Mouse (Mus musculus): ENCODE data around the gene Gm17606. TPM values are rescaled to one million over a fixed set of nuclear protein-coding genes. Genes with fewer than 3 reads are reported as not detected.
A peak's percentile ranks its signal among the peaks of the same experiment; 100 is the strongest.

The Gm17606 gene
- polyA plus RNA-seq, 1 experiment from 2014 or later: not detected

DNA sequence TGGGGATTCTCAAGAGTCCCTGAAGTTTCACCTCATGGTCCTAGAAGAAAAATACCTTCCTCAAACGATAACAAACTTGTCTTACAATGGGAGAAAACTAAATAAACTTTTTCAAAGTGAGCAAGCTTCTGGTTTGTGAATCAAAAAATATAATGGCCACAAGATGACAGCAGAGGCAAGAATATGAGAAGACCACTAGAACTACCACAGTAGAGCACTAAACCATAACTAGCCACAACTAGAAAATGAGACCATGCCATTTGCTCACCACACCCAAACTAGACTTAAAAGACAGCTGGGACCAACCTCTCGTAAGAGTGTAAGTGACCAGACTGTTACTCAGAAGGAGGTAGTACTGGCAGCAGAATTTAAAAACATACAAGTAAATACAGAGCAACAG lies 19.3 kb downstream of the Gm17606 start:
- 81% methylated on average over 2 of the region's 2 CpGs for WGBS
- H3K27ac ChIP-seq (ENCODE audit: low read length): no peak overlapping the region
- no peak for DNase-seq (ENCODE audit: low spot score)
- no peaks in the 10 kb centered on the region for H3K27me3 ChIP-seq (replicated peaks; ENCODE audit: insufficient read depth, low read length)
- no peaks in the 10 kb centered on the region for H3K4me1 ChIP-seq (ENCODE audit: insufficient read depth, low read depth, low read length)
- H3K36me3 ChIP-seq (ENCODE audit: insufficient read depth, low read length): peaks cover 46% of the 10 kb centered on the region
- no peaks in the 10 kb centered on the region for H3K9me3 ChIP-seq (ENCODE audit: low read length)
- H3K9ac ChIP-seq (replicated peaks; ENCODE audit: low read depth): no peak overlapping the region
- no peak overlapping the region for H3K4me3 ChIP-seq (ENCODE audit: low read depth, low read length)
- ATAC-seq: no peak
- no peak overlapping the region for H3K4me2 ChIP-seq (replicated peaks; ENCODE audit: low read depth, low read length)
- TF ChIP-seq EP300 (IDR thresholded peaks at IDR 0.05) (no peak), CTCF (IDR thresholded peaks at IDR 0.05) (no peak)

DNA sequence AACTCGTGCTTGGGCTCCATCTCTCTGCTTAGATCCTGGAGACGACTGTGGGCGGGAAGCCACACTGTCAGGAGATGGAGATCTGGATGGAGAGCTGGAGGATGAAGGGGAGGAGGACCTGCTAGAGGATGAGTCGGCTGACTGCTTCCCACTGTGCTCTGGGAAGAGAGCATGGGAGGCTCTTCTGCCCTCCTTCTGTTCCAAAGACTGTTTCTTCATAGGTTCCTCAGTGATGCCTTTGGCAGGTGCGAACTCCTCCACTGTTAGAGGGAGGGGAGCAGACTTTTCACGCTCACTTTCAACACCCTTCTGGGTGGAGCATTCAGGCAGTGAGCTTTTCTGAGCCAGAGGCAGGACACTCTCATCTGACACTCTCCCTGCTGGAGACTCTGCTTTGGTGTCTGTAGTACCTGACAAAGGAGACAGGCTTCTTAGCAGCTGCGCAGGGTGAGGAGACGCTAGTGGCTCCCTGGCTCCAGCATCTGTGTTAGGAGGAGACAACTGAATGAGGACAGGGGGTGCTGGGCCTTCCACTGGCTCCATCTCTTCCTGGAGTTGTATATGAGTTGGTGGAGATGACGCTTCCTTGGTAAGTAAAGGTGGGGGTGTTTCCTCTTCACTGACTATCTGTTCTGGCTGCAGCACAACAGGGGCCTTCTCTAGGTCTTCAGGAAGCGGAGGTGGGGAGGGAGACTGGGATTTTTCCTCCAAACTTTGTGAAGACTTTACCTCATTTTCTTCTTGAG lies 23.9 kb downstream of the Gm17606 start:
- Histone ChIP-seq H3K4me2 (replicated peaks; ENCODE audit: low read depth, low read length) (no peak overlapping the region), H3K4me1 (ENCODE audit: insufficient read depth, low read depth, low read length) (no peaks in the 10 kb centered on the region)
- 89% methylated on average over 10 of the region's 10 CpGs for WGBS

GRCm38 (mm10) chr14:54669381-54669780 lies 28.6 kb downstream of the Gm17606 start:
- H3K36me3 ChIP-seq (ENCODE audit: insufficient read depth, low read length): peaks cover 26% of the 10 kb centered on the region; the same call in 1 of the 2 replicates
- 67% methylated on average over 4 of the region's 4 CpGs for WGBS
- peak; percentile 77 for TF ChIP-seq CTCF (IDR thresholded peaks at IDR 0.05)
- TF ChIP-seq EP300 (IDR thresholded peaks at IDR 0.05): no peak
- H3K4me1 ChIP-seq (ENCODE audit: insufficient read depth, low read depth, low read length): no peaks in the 10 kb centered on the region
- no peak overlapping the region for H3K27ac ChIP-seq (ENCODE audit: low read length)
- H3K4me2 ChIP-seq (replicated peaks; ENCODE audit: low read depth, low read length): no peak overlapping the region
- ATAC-seq (no peak; the same call in 1 of the 2 replicates), DNase-seq (ENCODE audit: low spot score) (peak; percentile 53)
- no peak overlapping the region for H3K9ac ChIP-seq (replicated peaks; ENCODE audit: low read depth)
- no peak overlapping the region for H3K4me3 ChIP-seq (ENCODE audit: low read depth, low read length)
- no peaks in the 10 kb centered on the region for H3K9me3 ChIP-seq (ENCODE audit: low read length)
- H3K27me3 ChIP-seq (replicated peaks; ENCODE audit: insufficient read depth, low read length): no peaks in the 10 kb centered on the region

More for the DNA sequence above, 23.9 kb downstream of the Gm17606 start:
- ATAC-seq: no peak
- Histone ChIP-seq H3K36me3 (ENCODE audit: insufficient read depth, low read length) (peaks cover 51% of the 10 kb centered on the region), H3K9me3 (ENCODE audit: low read length) (no peaks in the 10 kb centered on the region), H3K4me3 (ENCODE audit: low read depth, low read length) (no peak overlapping the region), H3K27me3 (replicated peaks; ENCODE audit: insufficient read depth, low read length) (no peaks in the 10 kb centered on the region), H3K27ac (ENCODE audit: low read length) (no peak overlapping the region), H3K9ac (replicated peaks; ENCODE audit: low read depth) (no peak overlapping the region)
- no peak for DNase-seq (ENCODE audit: low spot score)
- TF ChIP-seq EP300 (IDR thresholded peaks at IDR 0.05) (no peak), CTCF (IDR thresholded peaks at IDR 0.05) (no peak)

DNA sequence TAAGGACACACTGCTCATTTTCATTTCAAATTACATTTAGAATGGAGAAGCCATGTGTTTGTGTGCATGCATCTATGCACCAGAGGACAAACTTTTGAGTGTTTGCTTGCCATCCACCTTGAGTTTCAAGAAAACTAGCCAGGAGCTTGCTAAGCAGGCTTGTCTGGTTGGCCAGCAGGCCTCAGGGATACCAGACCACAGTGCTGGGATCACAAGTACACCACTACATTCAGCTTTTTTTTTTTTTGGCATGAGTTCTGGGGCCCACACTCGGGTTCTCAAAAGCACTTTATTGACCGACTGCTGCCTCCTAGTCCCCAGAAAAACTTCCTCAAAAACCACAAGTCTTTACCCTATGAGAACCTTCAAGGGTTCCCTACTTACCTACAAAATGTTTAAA lies 33.6 kb downstream of the Gm17606 start:
- Histone ChIP-seq H3K9ac (replicated peaks; ENCODE audit: low read depth) (no peak overlapping the region), H3K9me3 (ENCODE audit: low read length) (no peaks in the 10 kb centered on the region), H3K4me3 (ENCODE audit: low read depth, low read length) (no peak overlapping the region), H3K36me3 (ENCODE audit: insufficient read depth, low read length) (peaks cover 12% of the 10 kb centered on the region; the same call in 1 of the 2 replicates), H3K4me2 (replicated peaks; ENCODE audit: low read depth, low read length) (no peak overlapping the region), H3K4me1 (ENCODE audit: insufficient read depth, low read depth, low read length) (no peaks in the 10 kb centered on the region; the same call in 1 of the 2 replicates), H3K27ac (ENCODE audit: low read length) (peak overlapping the region; percentile 34; the same call in 1 of the 2 replicates), H3K27me3 (replicated peaks; ENCODE audit: insufficient read depth, low read length) (no peaks in the 10 kb centered on the region)
- WGBS: 38% methylated on average over 2 of the region's 2 CpGs
- DNase-seq (ENCODE audit: low spot score) (peak; percentile 65), ATAC-seq (peak; percentile 75)
- no peak for TF ChIP-seq CTCF (IDR thresholded peaks at IDR 0.05)
- no peak for TF ChIP-seq EP300 (IDR thresholded peaks at IDR 0.05)

GRCm38 (mm10) chr14:54676290-54676689 lies 35.5 kb downstream of the Gm17606 start:
- Histone ChIP-seq H3K4me2 (replicated peaks; ENCODE audit: low read depth, low read length) (no peak overlapping the region), H3K9me3 (ENCODE audit: low read length) (no peaks in the 10 kb centered on the region), H3K36me3 (ENCODE audit: insufficient read depth, low read length) (peaks cover 13% of the 10 kb centered on the region; the same call in 1 of the 2 replicates), H3K4me3 (ENCODE audit: low read depth, low read length) (no peak overlapping the region), H3K4me1 (ENCODE audit: insufficient read depth, low read depth, low read length) (no peaks in the 10 kb centered on the region; the same call in 1 of the 2 replicates), H3K27ac (ENCODE audit: low read length) (no peak overlapping the region), H3K27me3 (replicated peaks; ENCODE audit: insufficient read depth, low read length) (no peaks in the 10 kb centered on the region), H3K9ac (replicated peaks; ENCODE audit: low read depth) (no peak overlapping the region)
- WGBS: 90% methylated on average over 5 of the region's 5 CpGs
- DNase-seq (ENCODE audit: low spot score) (no peak), ATAC-seq (no peak)
- TF ChIP-seq CTCF (IDR thresholded peaks at IDR 0.05): no peak

- Histone ChIP-seq H3K4me1 (ENCODE audit: insufficient read depth, low read depth, low read length) (no peaks in the 10 kb centered on the region; the same call in 1 of the 2 replicates), H3K9ac (replicated peaks; ENCODE audit: low read depth) (no peak overlapping the region), H3K4me3 (ENCODE audit: low read depth, low read length) (no peak overlapping the region), H3K27ac (ENCODE audit: low read length) (no peak overlapping the region), H3K9me3 (ENCODE audit: low read length) (no peaks in the 10 kb centered on the region), H3K36me3 (ENCODE audit: insufficient read depth, low read length) (peaks cover 10% of the 10 kb centered on the region; the same call in 1 of the 2 replicates), H3K27me3 (replicated peaks; ENCODE audit: insufficient read depth, low read length) (no peaks in the 10 kb centered on the region), H3K4me2 (replicated peaks; ENCODE audit: low read depth, low read length) (no peak overlapping the region)
- WGBS: 79% methylated on average over 16 of the region's 16 CpGs
- no peak for ATAC-seq
- TF ChIP-seq CTCF (IDR thresholded peaks at IDR 0.05) (no peak), EP300 (IDR thresholded peaks at IDR 0.05) (no peak)
- DNase-seq (ENCODE audit: low spot score): no peak
Observed at GRCm38 (mm10) chr14:54678657-54679304, 38.0 kb downstream of the Gm17606 start.

Measured in lung, postnatal 0 days (tissue).